Mouse (Mus musculus): ENCODE data around the gene Pcgf2. TPM values are rescaled to one million over a fixed set of nuclear protein-coding genes. Genes with fewer than 3 reads are reported as not detected.
"Not testable (repeated sequence)": the region's sequence is repeated elsewhere in the genome, so short reads cannot be mapped to it uniquely, and the experiment has no call there.

Gene Pcgf2
- polyA plus RNA-seq, 1 experiment = 24.3 TPM

- H3K4me3 ChIP-seq = no peak overlapping the region
- H3K79me2 ChIP-seq (ENCODE audit: control insufficient read depth, insufficient read depth) = peaks cover 70% of the 10 kb centered on the region
- H3K36me3 ChIP-seq (ENCODE audit: control insufficient read depth, insufficient read depth) = no peaks in the 10 kb centered on the region
- H3ac ChIP-seq (ENCODE audit: control insufficient read depth, insufficient read length) = no peak overlapping the region
- TF ChIP-seq MYOD1 (IDR thresholded peaks at IDR 0.05; ENCODE audit: control insufficient read depth in 1 of 3, insufficient read length in 2 of 3, low read depth in 2 of 3) (peak in 1 of 3 experiments; percentile 64), POLR2AphosphoS2 (IDR thresholded peaks at IDR 0.05; ENCODE audit: insufficient read length, low read depth) (no peak)
- H3K27me3 ChIP-seq (ENCODE audit: control insufficient read depth, insufficient read depth, insufficient read length) = no peaks in the 10 kb centered on the region
- peak overlapping the region; percentile 50 for H3K4me2 ChIP-seq (ENCODE audit: low read depth)
Observed at GRCm38 (mm10) chr11:97736645-97737044, 36.3 kb upstream of the Pcgf2 start.

DNA sequence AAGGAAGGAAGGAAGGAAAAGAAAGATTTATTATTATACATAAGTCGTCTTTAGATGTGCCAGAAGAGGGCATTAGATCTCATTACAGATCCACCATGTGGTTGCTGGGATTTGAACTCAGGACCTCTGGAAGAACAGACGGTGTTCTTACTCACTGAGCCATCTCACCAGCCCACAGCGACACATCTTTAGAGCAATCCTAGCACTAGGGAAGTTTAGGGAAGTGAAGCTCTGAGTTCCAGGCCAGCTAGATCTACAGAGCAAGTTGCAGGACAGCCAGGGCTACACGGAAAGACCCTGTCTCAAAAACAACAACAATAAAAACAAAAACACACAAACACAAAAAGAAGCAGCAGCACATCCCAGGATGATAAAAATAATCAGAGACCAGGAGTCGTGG, 34.5 kb upstream of the Pcgf2 start:
- not testable (repeated sequence) for H3ac ChIP-seq (ENCODE audit: control insufficient read depth, insufficient read length); H3K4me3 ChIP-seq; H3K4me2 ChIP-seq (ENCODE audit: low read depth); H3K27me3 ChIP-seq (ENCODE audit: control insufficient read depth, insufficient read depth, insufficient read length)
- H3K36me3 ChIP-seq (ENCODE audit: control insufficient read depth, insufficient read depth) = peaks cover 15% of the 10 kb centered on the region
- peaks cover 52% of the 10 kb centered on the region for H3K79me2 ChIP-seq (ENCODE audit: control insufficient read depth, insufficient read depth)

DNA sequence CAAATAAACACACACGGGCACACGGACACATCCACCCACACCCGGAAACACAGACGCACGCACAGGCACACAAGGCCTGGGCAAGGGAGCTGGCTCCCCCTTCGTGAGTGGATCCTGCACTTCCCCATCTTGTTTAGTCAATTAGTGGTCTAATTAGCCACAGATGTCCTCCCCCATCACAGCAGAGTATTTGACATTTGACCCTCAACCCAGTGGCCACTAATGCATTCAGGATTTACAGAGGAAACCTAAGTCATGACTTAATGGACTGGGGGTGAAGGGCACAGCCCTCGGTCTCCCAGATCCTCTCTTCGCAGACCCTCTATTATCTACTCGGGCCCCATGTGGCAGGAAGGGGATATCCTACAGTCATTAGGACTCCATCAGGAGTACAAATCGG, 33.4 kb upstream of the Pcgf2 start:
- no peak for TF ChIP-seq USF1 (IDR thresholded peaks at IDR 0.05; ENCODE audit: low read depth)
- no peak for TF ChIP-seq TCF12 (IDR thresholded peaks at IDR 0.05; ENCODE audit: insufficient read depth, poor library complexity, severe bottlenecking)
- no peak for TF ChIP-seq POLR2AphosphoS2 (IDR thresholded peaks at IDR 0.05; ENCODE audit: insufficient read length, low read depth)
- TF ChIP-seq REST (IDR thresholded peaks at IDR 0.05; ENCODE audit: insufficient read depth, insufficient read length) = no peak
- no peak for TF ChIP-seq MYOG (IDR thresholded peaks at IDR 0.05; ENCODE audit: control insufficient read depth in 1 of 3, insufficient read depth in 1 of 3, insufficient read length in 2 of 3, low read depth in 2 of 3)
- TF ChIP-seq POLR2A (IDR thresholded peaks at IDR 0.05; ENCODE audit: insufficient read length, low read depth) = no peak

GRCm38 (mm10) chr11:97728730-97729129, 28.4 kb upstream of the Pcgf2 start:
- no peaks in the 10 kb centered on the region for H3K27me3 ChIP-seq (ENCODE audit: control insufficient read depth, insufficient read depth, insufficient read length)
- peak overlapping the region; percentile 53 for H3K4me2 ChIP-seq (ENCODE audit: low read depth)
- TF ChIP-seq POLR2A (IDR thresholded peaks at IDR 0.05; ENCODE audit: insufficient read length, low read depth) = no peak
- TF ChIP-seq CEBPB (IDR thresholded peaks at IDR 0.05; ENCODE audit: insufficient read depth, poor library complexity, severe bottlenecking) = no peak
- H3ac ChIP-seq (ENCODE audit: control insufficient read depth, insufficient read length) = no peak overlapping the region
- no peak overlapping the region for H3K4me3 ChIP-seq
- peaks cover 34% of the 10 kb centered on the region for H3K36me3 ChIP-seq (ENCODE audit: control insufficient read depth, insufficient read depth)
- H3K79me2 ChIP-seq (ENCODE audit: control insufficient read depth, insufficient read depth) = peaks cover 7% of the 10 kb centered on the region

More for the DNA sequence above, 33.4 kb upstream of the Pcgf2 start:
- H3K27me3 ChIP-seq (ENCODE audit: control insufficient read depth, insufficient read depth, insufficient read length) = no peaks in the 10 kb centered on the region
- peaks cover 15% of the 10 kb centered on the region for H3K36me3 ChIP-seq (ENCODE audit: control insufficient read depth, insufficient read depth)
- H3ac ChIP-seq (ENCODE audit: control insufficient read depth, insufficient read length) = no peak overlapping the region
- peaks cover 40% of the 10 kb centered on the region for H3K79me2 ChIP-seq (ENCODE audit: control insufficient read depth, insufficient read depth)
- no peak overlapping the region for H3K4me2 ChIP-seq (ENCODE audit: low read depth)
- H3K4me3 ChIP-seq = no peak overlapping the region

GRCm38 (mm10) chr11:97728311-97728710, 28.0 kb upstream of the Pcgf2 start:
- no peak overlapping the region for H3ac ChIP-seq (ENCODE audit: control insufficient read depth, insufficient read length)
- H3K36me3 ChIP-seq (ENCODE audit: control insufficient read depth, insufficient read depth) = peaks cover 34% of the 10 kb centered on the region
- peak overlapping the region; percentile 53 for H3K4me2 ChIP-seq (ENCODE audit: low read depth)
- no peaks in the 10 kb centered on the region for H3K27me3 ChIP-seq (ENCODE audit: control insufficient read depth, insufficient read depth, insufficient read length)
- peaks cover 2% of the 10 kb centered on the region for H3K79me2 ChIP-seq (ENCODE audit: control insufficient read depth, insufficient read depth)
- no peak overlapping the region for H3K4me3 ChIP-seq
- TF ChIP-seq MAX (IDR thresholded peaks at IDR 0.05; ENCODE audit: low read depth) = no peak
- TF ChIP-seq CEBPB (IDR thresholded peaks at IDR 0.05; ENCODE audit: insufficient read depth, poor library complexity, severe bottlenecking) = no peak
- no peak for TF ChIP-seq REST (IDR thresholded peaks at IDR 0.05; ENCODE audit: insufficient read depth, insufficient read length)
- no peak for TF ChIP-seq TCF3 (IDR thresholded peaks at IDR 0.05; ENCODE audit: insufficient read length, low read depth)
- no peak for TF ChIP-seq POLR2A (IDR thresholded peaks at IDR 0.05; ENCODE audit: insufficient read length, low read depth)
- peak in 1 of 3 experiments; percentile 37 for TF ChIP-seq MYOD1 (IDR thresholded peaks at IDR 0.05; ENCODE audit: control insufficient read depth in 1 of 3, insufficient read length in 2 of 3, low read depth in 2 of 3)
- TF ChIP-seq E2F4 (IDR thresholded peaks at IDR 0.05; ENCODE audit: insufficient read depth) = no peak
- no peak for TF ChIP-seq SRF (IDR thresholded peaks at IDR 0.05; ENCODE audit: control insufficient read depth, insufficient read length, low read depth)
- peak in 1 of 3 experiments; percentile 56 for TF ChIP-seq MYOG (IDR thresholded peaks at IDR 0.05; ENCODE audit: control insufficient read depth in 1 of 3, insufficient read depth in 1 of 3, insufficient read length in 2 of 3, low read depth in 2 of 3)
- TF ChIP-seq TCF12 (IDR thresholded peaks at IDR 0.05; ENCODE audit: insufficient read depth, poor library complexity, severe bottlenecking) = no peak
- no peak for TF ChIP-seq POLR2AphosphoS2 (IDR thresholded peaks at IDR 0.05; ENCODE audit: insufficient read length, low read depth)
- peak; percentile 23 for TF ChIP-seq USF1 (IDR thresholded peaks at IDR 0.05; ENCODE audit: low read depth)

- Histone ChIP-seq H3K4me3 (no peak overlapping the region), H3K36me3 (ENCODE audit: control insufficient read depth, insufficient read depth) (peaks cover 36% of the 10 kb centered on the region), H3K79me2 (ENCODE audit: control insufficient read depth, insufficient read depth) (no peaks in the 10 kb centered on the region), H3ac (ENCODE audit: control insufficient read depth, insufficient read length) (no peak overlapping the region), H3K4me2 (ENCODE audit: low read depth) (no peak overlapping the region), H3K27me3 (ENCODE audit: control insufficient read depth, insufficient read depth, insufficient read length) (no peaks in the 10 kb centered on the region)
- TF ChIP-seq REST (IDR thresholded peaks at IDR 0.05; ENCODE audit: insufficient read depth, insufficient read length) = no peak
- TF ChIP-seq POLR2AphosphoS2 (IDR thresholded peaks at IDR 0.05; ENCODE audit: insufficient read length, low read depth) = no peak
- no peak for TF ChIP-seq MYOD1 (IDR thresholded peaks at IDR 0.05; ENCODE audit: control insufficient read depth in 1 of 3, insufficient read length in 2 of 3, low read depth in 2 of 3)
- no peak for TF ChIP-seq CEBPB (IDR thresholded peaks at IDR 0.05; ENCODE audit: insufficient read depth, poor library complexity, severe bottlenecking)
- no peak for TF ChIP-seq E2F4 (IDR thresholded peaks at IDR 0.05; ENCODE audit: insufficient read depth)
- no peak for TF ChIP-seq USF1 (IDR thresholded peaks at IDR 0.05; ENCODE audit: low read depth)
- no peak for TF ChIP-seq POLR2A (IDR thresholded peaks at IDR 0.05; ENCODE audit: insufficient read length, low read depth)
- TF ChIP-seq SRF (IDR thresholded peaks at IDR 0.05; ENCODE audit: control insufficient read depth, insufficient read length, low read depth) = no peak
- TF ChIP-seq MYOG (IDR thresholded peaks at IDR 0.05; ENCODE audit: control insufficient read depth in 1 of 3, insufficient read depth in 1 of 3, insufficient read length in 2 of 3, low read depth in 2 of 3) = no peak
- no peak for TF ChIP-seq TCF12 (IDR thresholded peaks at IDR 0.05; ENCODE audit: insufficient read depth, poor library complexity, severe bottlenecking)
- no peak for TF ChIP-seq TCF3 (IDR thresholded peaks at IDR 0.05; ENCODE audit: insufficient read length, low read depth)
- no peak for TF ChIP-seq MAX (IDR thresholded peaks at IDR 0.05; ENCODE audit: low read depth)
Observed at GRCm38 (mm10) chr11:97723709-97724108, 23.4 kb upstream of the Pcgf2 start.

All from myocyte (in vitro differentiated cells).